Mouse (Mus musculus) left cerebral cortex, adult 2 months (tissue): ENCODE data around the gene Stim1. TPM values are rescaled to one million over a fixed set of nuclear protein-coding genes. Genes with fewer than 3 reads are reported as not detected.

Source experiments
- DNase-seq, 2 experiments: peaks; one replicate each; pipeline ENCODE4 v3.0.0; 2021 to 2022; ENCODE audit warnings: low spot score in 2 of 2, mixed read lengths in 1 of 2; ENCODE audit errors: extremely low spot score in 1 of 2
- H3K27ac ChIP-seq: fragments of 200-600 bp; 2 replicates; pipeline ENCODE4 v1.8.1; 2022
- H3K4me3 ChIP-seq: fragments of 200-600 bp; 2 replicates; pipeline ENCODE4 v1.8.1; 2022
- CTCF ChIP-seq: fragments of 200-600 bp; IDR thresholded peaks from 2 replicates; pipeline ENCODE4 v1.8.1; 2022; ENCODE audit warnings: antibody characterized with exemption, mild to moderate bottlenecking, moderate library complexity
- intact Hi-C: fragments of 180-260 bp; cut with DNase I; formaldehyde crosslinking; loops from one replicate; pipeline ENCODE4 v1.15.1; 2025
- total RNA-seq, 2 experiments: library from RNA; stranded (reverse); gene quantifications; 2 replicates each; pipeline ENCODE4 v1.2.3; 2021

Gene Stim1
- total RNA-seq, 2 experiments from 2014 or later = 79.9 to 85.5 TPM

- Histone ChIP-seq H3K27ac (no peak overlapping the region), H3K4me3 (no peak overlapping the region)
- TF ChIP-seq CTCF = no peak
- DNase-seq = no peak
- intact Hi-C loops = no loop called here
Measured at GRCm38 (mm10) chr7:102313535-102313863, 45.9 kb downstream of the Stim1 start.

GRCm38 (mm10) chr7:102314107-102314506 is 46.5 kb downstream of the Stim1 start:
- TF ChIP-seq CTCF = no peak
- intact Hi-C loops = no loop called here
- no peak for DNase-seq
- H3K27ac ChIP-seq = no peak overlapping the region
- no peak overlapping the region for H3K4me3 ChIP-seq

GRCm38 (mm10) chr7:102314908-102315307 is 47.3 kb downstream of the Stim1 start:
- Histone ChIP-seq H3K4me3 (no peak overlapping the region), H3K27ac (no peak overlapping the region)
- intact Hi-C loops = no loop called here
- no peak for TF ChIP-seq CTCF
- DNase-seq = no peak

- intact Hi-C loops = no loop called here
- Histone ChIP-seq H3K4me3 (no peak overlapping the region), H3K27ac (no peak overlapping the region)
- DNase-seq = no peak
- no peak for TF ChIP-seq CTCF
Measured at GRCm38 (mm10) chr7:102315435-102315834, 47.8 kb downstream of the Stim1 start.

- Histone ChIP-seq H3K27ac (no peak overlapping the region), H3K4me3 (no peak overlapping the region)
- TF ChIP-seq CTCF = no peak
- no peak for DNase-seq
- intact Hi-C loops = no loop called here
Measured at GRCm38 (mm10) chr7:102317583-102318168, 50.1 kb downstream of the Stim1 start.

GRCm38 (mm10) chr7:102322137-102322536 is 54.5 kb downstream of the Stim1 start:
- Histone ChIP-seq H3K27ac (no peak overlapping the region), H3K4me3 (no peak overlapping the region)
- DNase-seq = no peak
- no peak for TF ChIP-seq CTCF
- intact Hi-C loops = no loop called here

GRCm38 (mm10) chr7:102326323-102326722 is 58.7 kb downstream of the Stim1 start:
- H3K4me3 ChIP-seq = no peak overlapping the region
- intact Hi-C loops = no loop called here
- no peak overlapping the region for H3K27ac ChIP-seq
- TF ChIP-seq CTCF = no peak
- DNase-seq = no peak

- no peak for DNase-seq
- Histone ChIP-seq H3K27ac (no peak overlapping the region), H3K4me3 (no peak overlapping the region)
- intact Hi-C loops = no loop called here
- TF ChIP-seq CTCF = no peak
Measured at GRCm38 (mm10) chr7:102330270-102330669, 62.7 kb downstream of the Stim1 start.

- no peak overlapping the region for H3K27ac ChIP-seq
- H3K4me3 ChIP-seq = no peak overlapping the region
- TF ChIP-seq CTCF = no peak; the same call in none of the 2 replicates
- DNase-seq = peak in 1 of 2 experiments; percentile 12
- intact Hi-C loops = no loop called here
Measured at GRCm38 (mm10) chr7:102331476-102331875, 63.9 kb downstream of the Stim1 start.

GRCm38 (mm10) chr7:102333741-102334140 is 66.1 kb downstream of the Stim1 start:
- Histone ChIP-seq H3K27ac (no peak overlapping the region), H3K4me3 (no peak overlapping the region)
- no peak for TF ChIP-seq CTCF
- no peak for DNase-seq
- intact Hi-C loops = no loop called here

GRCm38 (mm10) chr7:102337326-102337725 is 69.7 kb downstream of the Stim1 start:
- no peak for DNase-seq
- intact Hi-C loops = no loop called here
- Histone ChIP-seq H3K27ac (no peak overlapping the region), H3K4me3 (no peak overlapping the region)
- no peak for TF ChIP-seq CTCF

- DNase-seq = no peak
- Histone ChIP-seq H3K27ac (no peak overlapping the region), H3K4me3 (no peak overlapping the region)
- no peak for TF ChIP-seq CTCF
- intact Hi-C loops = no loop called here
Measured at GRCm38 (mm10) chr7:102337898-102338297, 70.3 kb downstream of the Stim1 start.

GRCm38 (mm10) chr7:102338956-102339355 is 71.3 kb downstream of the Stim1 start:
- no peak for DNase-seq
- intact Hi-C loops = no loop called here
- no peak overlapping the region for H3K4me3 ChIP-seq
- no peak overlapping the region for H3K27ac ChIP-seq
- TF ChIP-seq CTCF = no peak
